Comparison of ENCODE assay signal across 25 mouse cellular contexts in genomic region chr3:103637641-103638040, GRCm38 (mm10). TPM values are rescaled to one million over a fixed set of nuclear protein-coding genes. Genes with fewer than 3 reads are reported as not detected.
"Had no signal": no experiment of that assay in that cellular context is flagged by ENCODE, and none has a peak within 500 bp of the region (broad histone marks: within the 10 kb centered on the region; RNA-seq: fewer than 3 reads in every experiment).

No protein-coding gene starts in this region.

- H3K4me2 ChIP-seq: heart, embryonic 12.5 days; hindbrain, embryonic 12.5 days; hindbrain, embryonic 14.5 days; intestine, embryonic 15.5 days; limb, embryonic 12.5 days; liver, embryonic 11.5 days; liver, embryonic 13.5 days had no signal

- H3K9me3 ChIP-seq: heart, embryonic 10.5 days; heart, embryonic 12.5 days; hindbrain, embryonic 10.5 days; hindbrain, embryonic 12.5 days; intestine, embryonic 15.5 days; limb, embryonic 10.5 days; limb, embryonic 12.5 days; liver, embryonic 13.5 days had no signal

- H3K27me3 ChIP-seq: hindbrain, embryonic 12.5 days; intestine, embryonic 15.5 days; limb, embryonic 12.5 days; liver, embryonic 13.5 days had no signal

- H3K36me3 ChIP-seq: heart, embryonic 10.5 days; heart, embryonic 12.5 days; hindbrain, embryonic 10.5 days; hindbrain, embryonic 12.5 days; intestine, embryonic 15.5 days; limb, embryonic 10.5 days; limb, embryonic 12.5 days; liver, embryonic 13.5 days had no signal

- H3K27ac ChIP-seq: heart, embryonic 10.5 days; hindbrain, embryonic 10.5 days; hindbrain, embryonic 12.5 days; hindbrain, embryonic 14.5 days; intestine, embryonic 15.5 days; layer of hippocampus, adult 2 months; left cerebral cortex, adult 2 months; limb, embryonic 10.5 days; limb, embryonic 12.5 days; liver, embryonic 13.5 days had no signal

- H3K9ac ChIP-seq: heart, embryonic 12.5 days; hindbrain, embryonic 12.5 days; hindbrain, embryonic 14.5 days; intestine, embryonic 15.5 days; limb, embryonic 12.5 days; liver, embryonic 13.5 days had no signal

- H3K4me3 ChIP-seq: heart, embryonic 10.5 days; heart, embryonic 12.5 days; hindbrain, embryonic 10.5 days; hindbrain, embryonic 12.5 days; intestine, embryonic 15.5 days; layer of hippocampus, adult 2 months; left cerebral cortex, adult 2 months; limb, embryonic 10.5 days; limb, embryonic 12.5 days; liver, embryonic 13.5 days had no signal

- DNase-seq: gastrocnemius, postnatal 25 days; heart, adult 18-20 months; heart, postnatal 10 days; heart, postnatal 4 days; kidney, adult 18-20 months; kidney, adult 8-10 months; kidney, postnatal 10 days; kidney, postnatal 25 days; kidney, postnatal 4 days; liver; liver, embryonic 13.5 days had no signal

- ATAC-seq: hindbrain, embryonic 16.5 days; intestine, embryonic 15.5 days; intestine, postnatal 0 days had no signal

- H3K4me1 ChIP-seq: heart, embryonic 12.5 days; intestine, embryonic 15.5 days; limb, embryonic 12.5 days; liver, embryonic 13.5 days had no signal

RNA-seq across cellular contexts. Expression of gene Atg4a-ps, which starts 8.2 kb away (rescaled TPM):
- polyA plus RNA-seq: heart, embryonic 12.5 days; heart, embryonic 14.5 days; hindbrain, embryonic 12.5 days; intestine, embryonic 15.5 days; limb, embryonic 10.5 days had no signal
